Mouse (Mus musculus): ENCODE measurements around the gene Dnajb14. TPM values are rescaled to one million over a fixed set of nuclear protein-coding genes. Genes with fewer than 3 reads are reported as not detected.
A peak's percentile ranks its signal among the peaks of the same experiment; 100 is the strongest.

The Dnajb14 gene
- polyA plus RNA-seq, 1 experiment, result 6.1 TPM

DNA sequence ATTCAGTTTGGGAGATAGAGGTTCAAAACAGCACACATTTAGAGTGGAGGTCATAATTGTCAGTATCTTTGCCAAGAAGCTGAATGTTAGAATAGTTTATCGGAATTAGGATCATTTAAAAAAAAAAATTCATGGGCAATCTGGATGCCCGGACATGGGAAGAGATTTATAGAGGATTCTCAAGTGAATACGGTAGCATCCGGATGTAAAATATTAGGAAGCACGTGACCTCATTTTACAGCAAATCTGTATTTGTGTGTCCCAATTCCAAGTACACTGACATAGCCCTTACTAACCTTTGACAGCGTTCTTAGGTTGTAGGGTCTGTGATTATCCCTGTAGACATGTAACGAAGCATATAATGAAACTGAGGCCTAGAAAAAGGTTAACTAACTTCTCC is 51.9 kb downstream of the Dnajb14 start:
- TF ChIP-seq POLR2A (IDR thresholded peaks at IDR 0.05; ENCODE audit: borderline replicate concordance, extremely low read depth, low read depth, low read length) (no peak), CTCF (IDR thresholded peaks at IDR 0.05; ENCODE audit: insufficient read depth, low read length) (no peak)
- DNase-seq, result no peak
- Histone ChIP-seq H3K4me3 (replicated peaks; ENCODE audit: extremely low read depth, low read depth, low read length) (peak overlapping the region; percentile 86), H3K4me1 (ENCODE audit: control insufficient read depth, insufficient read depth, low read length) (peaks cover 5% of the 10 kb centered on the region; the same call in 1 of the 2 replicates)
- 86% methylated on average over 7 of the region's 7 CpGs for WGBS

DNA sequence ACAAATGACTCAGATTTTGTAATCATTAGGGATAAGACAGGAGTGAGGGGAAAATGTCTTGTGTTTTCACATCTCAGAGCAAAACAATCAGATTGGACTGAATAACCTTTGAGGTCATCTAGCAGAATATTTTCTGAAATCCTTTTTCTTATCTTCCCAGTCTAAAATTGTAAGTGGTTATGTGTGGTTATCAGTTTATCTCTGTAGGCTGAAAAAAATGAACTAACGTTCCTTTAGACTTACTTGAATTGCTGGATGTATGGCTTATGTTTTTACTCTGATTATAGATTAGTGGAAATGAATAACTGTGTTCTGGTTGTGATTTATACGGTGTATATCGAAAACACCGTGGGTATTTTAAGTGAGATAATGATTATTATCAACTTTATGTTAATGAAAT is 53.1 kb downstream of the Dnajb14 start:
- DNase-seq, result no peak
- Histone ChIP-seq H3K4me3 (replicated peaks; ENCODE audit: extremely low read depth, low read depth, low read length) (no peak overlapping the region), H3K4me1 (ENCODE audit: control insufficient read depth, insufficient read depth, low read length) (peaks cover 5% of the 10 kb centered on the region; the same call in 1 of the 2 replicates)
- 90% methylated on average over 4 of the region's 4 CpGs for whole genome bisulfite sequencing
- no peak for TF ChIP-seq POLR2A (IDR thresholded peaks at IDR 0.05; ENCODE audit: borderline replicate concordance, extremely low read depth, low read depth, low read length)
- TF ChIP-seq CTCF (IDR thresholded peaks at IDR 0.05; ENCODE audit: insufficient read depth, low read length), result no peak

DNA sequence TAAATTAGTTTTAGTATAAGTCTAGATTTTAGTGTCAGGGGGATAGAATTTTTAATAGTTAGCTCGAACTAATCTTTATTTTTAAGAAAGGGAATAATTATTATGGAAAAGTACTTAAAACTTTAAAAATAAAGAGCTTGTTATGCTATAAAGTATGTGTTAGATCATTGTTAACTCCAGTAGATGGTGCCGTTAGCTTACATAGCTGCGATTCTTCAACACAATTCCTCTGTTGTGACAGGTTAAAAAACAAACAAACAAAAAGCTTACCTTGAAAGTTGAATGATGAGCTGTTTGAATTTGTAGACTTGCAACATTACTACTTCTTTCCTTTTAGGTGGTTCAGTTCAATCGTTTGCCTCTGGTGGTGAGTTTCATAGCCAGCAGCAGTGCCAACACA is 59.5 kb downstream of the Dnajb14 start:
- no peak for TF ChIP-seq POLR2A (IDR thresholded peaks at IDR 0.05; ENCODE audit: borderline replicate concordance, extremely low read depth, low read depth, low read length)
- TF ChIP-seq CTCF (IDR thresholded peaks at IDR 0.05; ENCODE audit: insufficient read depth, low read length), result no peak
- 89% methylated on average over 4 of the region's 4 CpGs for WGBS

DNA sequence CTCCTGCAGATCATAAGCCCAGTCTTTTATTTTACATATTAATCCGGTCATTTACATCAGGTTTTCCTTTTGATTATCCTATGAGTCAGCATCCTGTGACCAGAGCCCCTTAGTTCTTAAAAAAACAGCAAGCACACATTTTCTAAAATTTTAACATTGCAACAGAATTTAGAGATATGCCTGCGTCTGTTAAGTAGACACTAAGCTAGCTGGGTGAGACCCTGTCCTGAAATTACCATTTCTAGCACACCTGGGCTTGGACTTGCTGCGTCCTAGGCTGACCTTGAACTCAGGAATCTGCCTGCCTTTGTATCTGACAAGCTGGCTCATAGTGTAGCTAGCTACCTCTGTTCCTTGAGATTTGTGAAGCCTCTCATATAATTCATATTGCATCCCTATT is 62.5 kb downstream of the Dnajb14 start:
- 84% methylated on average over 3 of the region's 3 CpGs for WGBS
- TF ChIP-seq CTCF (IDR thresholded peaks at IDR 0.05; ENCODE audit: insufficient read depth, low read length) (no peak), POLR2A (IDR thresholded peaks at IDR 0.05; ENCODE audit: borderline replicate concordance, extremely low read depth, low read depth, low read length) (no peak)
- no peak for DNase-seq
- Histone ChIP-seq H3K4me3 (replicated peaks; ENCODE audit: extremely low read depth, low read depth, low read length) (no peak overlapping the region), H3K4me1 (ENCODE audit: control insufficient read depth, insufficient read depth, low read length) (no peaks in the 10 kb centered on the region)

More for the DNA sequence above, 59.5 kb downstream of the Dnajb14 start:
- no peak for DNase-seq
- Histone ChIP-seq H3K4me3 (replicated peaks; ENCODE audit: extremely low read depth, low read depth, low read length) (no peak overlapping the region), H3K4me1 (ENCODE audit: control insufficient read depth, insufficient read depth, low read length) (no peaks in the 10 kb centered on the region)

DNA sequence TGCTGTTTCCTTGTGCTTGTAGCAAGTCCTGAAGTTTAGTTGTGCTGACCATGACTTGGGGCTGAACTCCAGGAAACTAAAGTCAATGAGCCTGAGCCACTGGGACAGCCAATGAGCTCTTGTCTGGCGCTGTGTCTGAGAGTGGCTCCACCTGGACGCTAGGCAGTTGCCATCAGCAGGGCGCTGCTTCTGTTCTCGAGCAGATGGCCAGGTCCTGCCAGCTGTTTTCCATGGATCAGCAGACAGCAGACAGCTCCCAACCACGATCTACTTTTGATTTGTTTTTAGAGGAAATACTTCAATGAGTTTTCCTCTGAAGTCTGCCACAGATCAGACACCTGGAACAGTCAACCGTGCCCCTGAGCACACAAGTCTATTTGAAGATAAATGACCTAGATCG is 65.3 kb downstream of the Dnajb14 start:
- DNase-seq, result no peak
- 59% methylated on average over 7 of the region's 7 CpGs for WGBS
- TF ChIP-seq CTCF (IDR thresholded peaks at IDR 0.05; ENCODE audit: insufficient read depth, low read length) (no peak), POLR2A (IDR thresholded peaks at IDR 0.05; ENCODE audit: borderline replicate concordance, extremely low read depth, low read depth, low read length) (no peak)
- Histone ChIP-seq H3K4me3 (replicated peaks; ENCODE audit: extremely low read depth, low read depth, low read length) (no peak overlapping the region), H3K4me1 (ENCODE audit: control insufficient read depth, insufficient read depth, low read length) (no peaks in the 10 kb centered on the region)

DNA sequence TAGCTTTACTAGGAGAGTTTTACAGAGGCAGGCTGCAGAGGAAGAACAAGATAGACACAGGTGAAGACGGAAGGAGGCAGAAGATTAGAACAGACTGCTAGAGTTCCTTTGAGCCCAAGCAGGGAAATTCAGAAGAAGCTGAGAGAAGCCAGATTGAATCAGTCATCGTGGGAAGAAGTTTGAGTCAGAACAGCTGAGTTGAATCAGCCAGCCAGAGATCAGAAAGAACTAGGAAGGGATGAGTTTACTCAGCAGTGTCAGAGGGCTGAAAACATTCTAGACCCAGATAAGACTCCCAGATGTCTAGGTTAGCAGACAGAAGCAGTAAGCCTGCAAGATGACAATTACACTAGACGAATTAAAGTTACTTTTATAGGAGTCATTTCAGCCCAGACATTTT is 66.5 kb downstream of the Dnajb14 start:
- DNase-seq, result no peak
- H3K4me1 ChIP-seq (ENCODE audit: control insufficient read depth, insufficient read depth, low read length), result no peaks in the 10 kb centered on the region; the same call in 1 of the 2 replicates
- no peak overlapping the region for H3K4me3 ChIP-seq (replicated peaks; ENCODE audit: extremely low read depth, low read depth, low read length)
- WGBS, result 65% methylated on average over 3 of the region's 3 CpGs
- TF ChIP-seq CTCF (IDR thresholded peaks at IDR 0.05; ENCODE audit: insufficient read depth, low read length), result no peak
- TF ChIP-seq POLR2A (IDR thresholded peaks at IDR 0.05; ENCODE audit: borderline replicate concordance, extremely low read depth, low read depth, low read length), result no peak

DNA sequence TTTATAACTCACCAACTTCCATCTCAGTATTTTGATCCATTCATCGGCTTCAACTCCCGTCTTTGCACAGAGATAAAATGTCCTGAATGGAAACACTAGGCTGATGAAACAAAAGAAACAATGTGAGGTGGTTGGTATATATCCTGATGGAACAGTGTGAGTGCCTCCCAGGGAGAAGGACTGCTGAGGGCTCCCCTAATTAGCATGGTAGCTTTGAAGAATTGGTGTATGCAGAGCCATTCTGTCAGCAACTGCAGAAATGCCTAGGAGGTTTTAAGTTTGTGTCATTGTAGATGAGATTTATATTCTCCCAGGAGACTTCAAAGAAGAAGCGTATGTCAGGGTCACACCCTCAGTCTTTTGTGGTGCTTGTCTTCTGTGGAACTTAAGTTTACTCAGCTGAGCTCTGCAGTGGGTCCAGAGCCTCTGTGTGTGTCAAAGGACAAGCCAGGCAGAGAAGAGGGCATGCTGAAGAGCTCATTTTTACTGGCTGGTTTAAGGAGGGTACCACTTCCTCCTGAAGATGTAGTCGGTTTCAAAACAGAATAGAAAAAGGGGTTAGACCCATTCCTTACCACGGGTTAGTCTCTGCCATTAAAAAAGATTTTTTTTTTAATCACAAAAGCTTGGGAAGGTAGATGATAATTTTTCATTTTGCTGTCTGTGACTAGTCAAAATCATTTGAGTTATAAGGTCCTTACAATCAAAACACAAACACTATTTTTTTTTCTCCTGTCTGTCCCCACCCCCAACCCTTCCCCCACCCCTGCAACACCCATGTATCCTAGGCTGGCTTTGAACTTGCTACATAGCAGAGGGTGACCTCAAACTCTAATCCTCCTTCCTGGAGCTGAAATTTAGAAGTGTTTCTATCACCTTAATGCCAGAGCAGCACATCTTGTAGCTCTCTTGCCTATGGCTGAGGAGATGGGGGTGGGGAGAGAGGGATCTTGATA is 68.4 kb downstream of the Dnajb14 start:
- DNase-seq, result no peak
- WGBS, result 53% methylated on average over 5 of the region's 5 CpGs

DNA sequence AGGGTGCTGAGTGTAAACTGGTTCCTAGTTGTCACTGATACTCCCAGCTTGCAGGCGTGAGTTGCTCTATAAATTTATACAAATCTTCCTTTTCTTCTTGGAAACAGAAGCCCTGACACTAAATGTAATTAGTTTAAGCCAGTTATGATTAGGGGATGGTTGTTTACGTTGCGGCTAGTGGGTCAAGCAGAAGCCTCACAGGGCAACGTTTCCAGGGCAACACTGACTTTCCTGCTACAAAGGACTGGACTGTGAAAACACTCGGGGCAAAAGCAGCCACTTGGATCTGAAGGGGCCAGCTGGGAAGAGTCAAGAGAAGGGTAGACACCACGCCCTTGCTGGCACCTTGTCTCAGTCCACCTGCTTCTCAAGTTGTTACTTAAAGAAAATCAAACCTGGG is 69.1 kb downstream of the Dnajb14 start:
- no peak for DNase-seq
- no peak overlapping the region for H3K4me3 ChIP-seq (replicated peaks; ENCODE audit: extremely low read depth, low read depth, low read length)
- no peak for TF ChIP-seq CTCF (IDR thresholded peaks at IDR 0.05; ENCODE audit: insufficient read depth, low read length)
- no peak for TF ChIP-seq POLR2A (IDR thresholded peaks at IDR 0.05; ENCODE audit: borderline replicate concordance, extremely low read depth, low read depth, low read length)
- WGBS, result 33% methylated on average over 6 of the region's 6 CpGs
- H3K4me1 ChIP-seq (ENCODE audit: control insufficient read depth, insufficient read depth, low read length), result peaks cover 6% of the 10 kb centered on the region; the same call in 1 of the 2 replicates

More for the DNA sequence above, 68.4 kb downstream of the Dnajb14 start:
- Histone ChIP-seq H3K4me3 (replicated peaks; ENCODE audit: extremely low read depth, low read depth, low read length) (no peak overlapping the region), H3K4me1 (ENCODE audit: control insufficient read depth, insufficient read depth, low read length) (peaks cover 5% of the 10 kb centered on the region; the same call in 1 of the 2 replicates)
- TF ChIP-seq CTCF (IDR thresholded peaks at IDR 0.05; ENCODE audit: insufficient read depth, low read length), result no peak
- TF ChIP-seq POLR2A (IDR thresholded peaks at IDR 0.05; ENCODE audit: borderline replicate concordance, extremely low read depth, low read depth, low read length), result no peak

DNA sequence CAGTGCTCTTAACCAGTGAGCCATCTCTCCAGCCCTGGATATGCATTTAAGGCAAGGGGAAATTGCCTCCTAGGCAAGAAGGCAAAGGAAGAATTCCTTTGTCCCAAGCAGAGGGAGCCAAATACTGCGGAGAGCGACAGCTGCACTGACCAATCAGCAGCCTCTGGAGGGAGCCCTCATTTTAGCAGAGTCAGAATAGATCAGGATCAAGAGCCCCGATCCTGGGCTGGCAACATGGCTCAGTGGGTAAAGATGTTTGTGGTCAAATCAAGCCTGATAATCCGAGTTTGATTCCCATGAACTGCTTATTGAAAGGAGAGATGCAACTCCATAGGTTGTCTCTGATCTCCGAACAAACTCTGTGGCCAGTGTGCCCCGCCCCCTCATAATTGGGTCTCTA is 71.1 kb downstream of the Dnajb14 start:
- H3K4me3 ChIP-seq (replicated peaks; ENCODE audit: extremely low read depth, low read depth, low read length), result peak overlapping the region; percentile 43
- WGBS, result 48% methylated on average over 6 of the region's 6 CpGs
- peak; percentile 35; the same call in 1 of the 2 replicates for TF ChIP-seq CTCF (IDR thresholded peaks at IDR 0.05; ENCODE audit: insufficient read depth, low read length)
- TF ChIP-seq POLR2A (IDR thresholded peaks at IDR 0.05; ENCODE audit: borderline replicate concordance, extremely low read depth, low read depth, low read length), result no peak
- DNase-seq, result no peak
- peaks cover 6% of the 10 kb centered on the region; the same call in 1 of the 2 replicates for H3K4me1 ChIP-seq (ENCODE audit: control insufficient read depth, insufficient read depth, low read length)
